Mouse (Mus musculus) thymus, adult 18-20 months (tissue): ENCODE measurements around the gene Smarca2.
A peak's percentile ranks its signal among the peaks of the same experiment; 100 is the strongest.
"Not testable (repeated sequence)": the region's sequence is repeated elsewhere in the genome, so short reads cannot be mapped to it uniquely, and the experiment has no call there.

ENCODE experiments used
- DNase-seq, 2 experiments: peaks; one replicate each; pipeline ENCODE4 v3.0.0; 2022; ENCODE audit warnings: mixed read lengths in 2 of 2

Smarca2 gene

DNA sequence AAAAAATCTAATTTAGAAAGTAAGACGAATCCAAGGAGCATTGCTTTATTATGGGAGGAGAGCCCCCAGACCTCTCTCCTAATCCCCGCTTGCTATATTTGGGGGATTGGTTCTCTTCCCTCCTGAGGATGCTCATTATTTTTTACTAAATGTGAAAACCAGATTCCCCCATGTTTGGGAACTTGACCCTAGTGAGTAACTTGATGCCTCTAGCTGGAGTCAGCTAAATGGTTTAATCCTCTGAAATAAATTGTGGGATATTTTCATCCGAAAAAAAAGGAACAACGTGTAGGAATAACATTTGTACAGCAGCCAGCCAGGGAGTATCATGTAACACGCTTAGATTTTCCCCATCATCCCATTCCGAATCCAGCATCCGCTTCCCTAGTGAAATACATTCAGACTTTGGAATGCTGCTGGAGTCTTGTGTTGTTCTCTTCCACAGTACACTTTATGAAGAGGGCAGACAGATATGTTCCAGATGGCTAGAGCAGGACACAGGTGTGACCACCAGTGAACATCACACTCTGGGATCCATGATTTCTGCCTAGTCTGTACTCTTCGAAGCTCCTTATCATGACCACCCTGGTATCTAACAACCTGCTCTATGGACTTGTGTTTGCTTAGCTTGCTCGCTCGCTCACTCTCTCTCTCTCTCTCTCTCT lies 99.8 kb downstream of the Smarca2 start:
- DNase-seq: no peak

- no peak for DNase-seq
Observed at GRCm38 (mm10) chr19:26706910-26707309, 102.1 kb downstream of the Smarca2 start.

- no peak for DNase-seq
Observed at GRCm38 (mm10) chr19:26709095-26709494, 104.2 kb downstream of the Smarca2 start.

DNA sequence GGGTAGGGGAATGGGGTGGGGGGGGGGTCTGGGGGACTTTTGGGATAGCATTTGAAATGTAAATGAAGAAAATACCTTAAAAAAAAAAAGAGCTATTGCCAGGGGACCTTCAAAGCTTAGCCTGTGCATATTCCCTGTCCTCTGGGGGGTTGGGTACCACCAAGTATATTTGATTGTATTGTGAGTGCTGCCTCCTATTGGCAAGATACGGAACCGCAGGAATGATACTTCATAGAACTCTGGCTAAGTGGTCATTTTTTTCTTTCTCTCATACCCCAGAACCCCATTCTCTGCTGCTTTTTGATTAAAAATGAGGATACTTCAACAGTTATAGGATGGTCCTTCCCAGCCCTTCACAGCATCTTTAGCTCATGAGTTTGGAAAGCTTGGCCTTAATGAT lies 106.4 kb downstream of the Smarca2 start:
- no peak for DNase-seq

GRCm38 (mm10) chr19:26716217-26716616 lies 111.4 kb downstream of the Smarca2 start:
- no peak for DNase-seq

DNA sequence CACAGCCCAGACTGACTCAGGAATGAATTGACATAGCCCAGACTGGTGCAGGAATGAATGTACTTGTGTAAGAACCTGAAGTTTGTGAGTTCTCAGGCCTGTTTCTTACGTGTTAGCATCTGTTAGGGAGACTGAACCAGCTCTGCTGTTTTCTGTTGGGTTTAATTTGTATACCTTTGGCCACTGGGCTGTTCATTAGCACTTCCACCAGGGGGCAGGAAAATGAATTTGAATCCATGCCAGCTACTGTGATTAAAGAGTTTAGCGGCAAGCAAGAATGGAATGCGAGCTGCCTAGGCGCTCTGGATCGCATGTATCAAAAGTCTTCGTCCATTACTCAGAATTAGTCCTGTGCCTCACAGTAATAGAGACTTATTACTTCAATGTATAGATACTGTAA lies 113.4 kb downstream of the Smarca2 start:
- DNase-seq: no peak

- no peak for DNase-seq
Observed at GRCm38 (mm10) chr19:26719161-26719560, 114.3 kb downstream of the Smarca2 start.

- no peak for DNase-seq
Observed at GRCm38 (mm10) chr19:26721741-26722140, 116.9 kb downstream of the Smarca2 start.

GRCm38 (mm10) chr19:26723899-26724298 lies 119.0 kb downstream of the Smarca2 start:
- no peak for DNase-seq

DNA sequence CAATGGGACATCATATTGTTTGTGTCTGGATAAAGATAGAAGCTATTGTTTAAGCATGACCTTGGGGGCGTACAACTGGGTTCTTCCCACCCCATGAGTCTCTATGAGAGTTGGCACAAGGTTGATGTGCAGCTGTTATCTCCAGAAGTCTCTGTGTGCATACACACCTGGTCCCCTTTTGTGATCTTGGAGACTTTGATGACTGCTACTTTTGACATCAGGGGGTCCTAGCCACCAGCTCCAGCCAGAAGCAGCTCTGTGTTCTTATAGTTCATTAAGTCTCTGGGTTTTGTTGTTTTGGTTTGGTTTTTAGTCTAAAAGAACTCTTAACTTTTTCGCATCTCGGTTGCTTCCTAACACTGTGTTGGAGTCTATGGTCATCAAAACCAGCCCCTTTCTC lies 119.8 kb downstream of the Smarca2 start:
- no peak for DNase-seq

DNA sequence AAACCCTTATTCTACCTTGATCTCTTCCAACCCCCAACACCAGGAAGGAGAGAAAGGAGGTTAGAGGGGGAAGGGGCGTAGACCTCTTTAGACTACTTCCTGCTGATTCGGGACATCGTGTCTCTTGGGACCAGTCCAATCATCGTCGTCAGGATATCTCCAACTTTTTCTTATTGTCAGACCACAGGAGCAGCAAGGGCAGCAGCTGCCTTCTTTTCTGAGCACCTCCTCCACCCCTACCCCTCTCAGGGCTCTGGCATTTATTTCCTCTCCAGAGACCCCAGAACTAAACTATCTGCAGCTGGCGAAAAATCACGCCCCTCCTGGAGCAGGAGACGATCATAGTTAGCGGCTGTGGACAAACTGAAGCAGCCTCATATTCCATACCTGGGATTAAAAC lies 122.9 kb downstream of the Smarca2 start:
- DNase-seq: no peak

DNA sequence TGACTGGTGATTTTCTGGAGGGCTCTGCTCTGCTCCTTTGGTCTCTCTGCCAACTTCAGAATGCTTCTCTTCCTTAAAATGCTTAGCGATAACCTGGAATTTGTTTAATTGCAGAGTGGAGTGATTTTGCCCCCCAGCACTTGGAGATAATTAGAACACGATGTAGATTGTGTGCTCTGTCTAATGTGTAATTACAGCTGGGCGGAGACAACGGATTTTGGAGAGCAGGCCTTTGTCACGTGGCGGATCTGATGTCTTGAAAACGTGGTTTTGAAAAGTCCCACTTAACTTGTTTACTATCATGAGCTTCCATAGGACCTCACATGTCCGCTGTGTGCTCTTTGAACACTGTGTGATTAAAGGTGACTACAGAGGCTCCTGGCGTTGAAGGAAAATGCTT lies 125.6 kb downstream of the Smarca2 start:
- no peak for DNase-seq

DNA sequence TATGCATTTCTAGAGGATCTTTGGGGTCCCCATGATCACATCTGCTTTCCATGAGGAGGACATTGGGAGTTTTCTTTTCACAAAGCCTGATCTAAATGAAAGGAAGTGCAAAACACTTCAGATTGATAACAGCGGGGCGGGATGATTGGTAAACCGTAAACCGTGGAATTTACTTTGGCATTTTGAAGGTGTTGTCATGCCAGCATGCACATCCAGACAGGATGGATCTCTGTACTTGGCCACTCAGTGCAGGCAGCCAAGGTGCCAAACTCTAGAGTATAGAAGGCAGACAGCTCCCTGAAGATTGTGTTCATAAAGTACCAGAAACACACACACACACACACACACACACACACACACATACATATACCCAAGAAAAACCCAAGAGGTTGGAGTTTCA lies 126.3 kb downstream of the Smarca2 start:
- no peak for DNase-seq

GRCm38 (mm10) chr19:26731809-26732208 lies 127.0 kb downstream of the Smarca2 start:
- DNase-seq: no peak

- DNase-seq: no peak
Observed at GRCm38 (mm10) chr19:26733055-26733454, 128.2 kb downstream of the Smarca2 start.

DNA sequence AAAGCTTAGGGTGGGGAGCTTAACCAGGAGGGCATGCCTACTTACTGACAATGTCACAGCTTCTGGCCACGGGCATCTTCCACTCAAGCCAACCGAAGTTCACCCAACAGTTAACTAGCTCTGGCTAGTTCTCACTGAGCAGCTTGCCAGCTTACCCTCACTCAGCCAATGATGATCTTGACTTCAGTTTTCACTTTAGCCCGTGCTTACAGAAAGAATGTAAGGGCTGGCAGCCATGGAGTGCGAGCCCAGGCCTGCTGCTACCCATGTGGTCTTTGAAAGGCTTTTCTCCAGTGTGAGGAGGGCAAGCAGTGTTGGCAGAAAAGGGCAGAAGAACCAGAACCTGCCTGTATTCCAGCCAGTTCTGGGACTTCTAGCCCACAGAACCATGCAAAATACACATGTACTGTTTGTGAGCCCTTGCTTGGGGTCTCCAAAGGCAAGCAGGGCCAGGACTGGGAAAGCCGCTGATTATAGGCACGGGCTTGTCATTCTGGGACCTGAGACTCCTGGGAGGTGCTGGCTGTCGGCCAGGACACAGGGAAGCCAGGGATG lies 128.8 kb downstream of the Smarca2 start:
- no peak for DNase-seq

DNA sequence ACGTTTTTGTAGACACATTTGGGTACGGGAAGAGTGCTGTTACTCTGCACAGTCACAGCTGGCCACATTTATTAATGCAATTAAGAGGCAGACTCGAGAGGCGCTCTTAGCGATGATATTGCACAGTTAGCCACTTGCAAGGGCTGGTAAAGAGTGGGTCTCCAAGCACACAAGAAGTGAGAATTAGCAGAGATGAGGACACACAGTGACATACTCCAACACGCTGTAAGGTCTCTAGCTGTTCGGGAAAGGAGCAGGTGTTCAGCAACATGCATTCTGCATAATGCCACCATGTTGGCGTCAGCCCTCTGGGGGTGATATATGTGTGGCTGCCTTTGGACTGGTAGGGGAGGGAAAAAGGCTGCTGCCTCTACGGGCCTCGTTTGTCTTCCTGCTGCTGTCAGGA lies 129.9 kb downstream of the Smarca2 start:
- DNase-seq: no peak

DNA sequence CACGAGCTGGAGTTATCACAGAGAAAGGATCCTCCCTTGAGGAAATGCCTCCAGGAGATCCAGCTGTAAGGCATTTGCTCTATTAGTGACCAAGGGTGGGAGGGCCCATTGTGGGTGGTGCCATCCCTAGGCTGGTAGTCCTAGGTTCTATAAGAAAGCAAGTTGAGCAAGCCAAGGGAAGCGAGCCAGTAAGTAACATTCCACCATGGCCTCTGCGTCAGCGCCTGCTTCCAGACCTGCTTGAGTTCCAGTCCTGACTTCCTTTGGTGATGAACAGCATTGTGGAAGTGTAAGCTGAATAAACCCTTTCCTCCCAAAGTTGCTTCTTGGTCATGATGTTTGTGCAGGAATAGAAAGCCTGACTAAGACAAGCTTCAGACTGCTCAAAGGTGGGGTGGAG lies 140.2 kb downstream of the Smarca2 start:
- not testable (repeated sequence) for DNase-seq

- no peak for DNase-seq
Observed at GRCm38 (mm10) chr19:26745567-26745966, 140.7 kb downstream of the Smarca2 start.

DNA sequence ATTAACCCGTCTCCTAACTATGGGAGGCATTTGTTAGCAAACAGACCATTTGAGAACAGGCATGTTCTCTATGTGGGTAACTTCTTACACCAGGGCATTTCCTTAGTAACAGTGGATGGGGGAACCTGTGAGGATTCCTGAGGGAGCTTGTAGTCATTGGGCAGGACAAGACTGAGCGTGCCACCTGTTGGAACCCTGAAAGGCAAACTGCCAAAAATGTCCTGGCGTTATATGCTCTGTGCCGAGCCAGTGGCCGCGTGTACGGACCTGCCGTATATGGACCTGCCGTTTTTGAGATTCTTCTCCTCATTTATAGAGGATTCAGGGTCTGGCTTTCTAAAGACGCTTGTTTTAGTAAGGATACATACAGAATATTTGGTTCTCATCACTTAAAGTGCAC lies 141.4 kb downstream of the Smarca2 start:
- no peak for DNase-seq

GRCm38 (mm10) chr19:26746709-26747467 lies 142.0 kb downstream of the Smarca2 start:
- DNase-seq: no peak

DNA sequence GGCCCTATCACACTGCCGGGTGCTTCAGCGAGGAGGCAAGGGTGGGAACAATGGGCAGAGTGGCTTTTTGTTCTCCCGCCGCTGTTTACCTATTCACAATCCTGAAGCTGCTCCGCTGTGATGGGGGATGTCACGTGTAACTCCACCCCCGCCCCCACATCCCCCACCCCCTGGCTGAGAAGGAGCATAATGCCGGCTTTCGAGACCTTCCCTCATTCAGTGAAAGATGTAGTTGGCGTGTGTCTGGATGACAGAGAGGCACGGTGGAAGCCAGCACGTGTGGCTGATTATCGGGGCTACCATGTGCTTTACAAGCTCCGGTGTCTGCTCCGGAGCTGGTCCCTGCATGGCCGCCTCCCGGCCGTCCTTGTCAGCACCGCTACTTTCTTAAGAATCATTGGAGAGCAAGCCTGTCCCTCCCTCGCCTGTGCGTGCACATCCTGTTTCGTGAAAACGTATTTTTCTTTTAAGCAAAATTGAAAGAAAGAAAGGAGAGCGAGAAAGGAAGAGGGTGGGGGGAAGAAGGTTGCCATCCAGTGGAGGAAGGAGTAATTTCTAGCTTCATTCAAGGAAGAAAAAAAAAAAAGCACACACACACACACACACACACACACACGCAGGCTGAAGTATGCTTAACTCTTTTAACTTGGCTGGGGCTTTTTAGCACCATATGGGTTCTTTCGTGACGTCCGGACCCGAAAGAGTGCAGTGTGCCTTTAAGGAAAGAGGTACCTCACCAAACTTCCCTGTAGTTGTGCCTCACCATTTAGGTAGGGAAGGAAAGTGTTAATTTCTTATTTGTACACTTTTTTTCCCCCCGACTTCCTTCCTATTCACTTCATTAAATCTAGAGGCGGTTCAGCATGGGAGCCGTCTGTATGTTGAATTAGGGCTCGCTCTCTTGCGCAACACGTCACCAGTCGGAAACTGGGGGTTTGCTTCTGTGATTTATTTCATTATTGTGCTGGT lies 143.0 kb downstream of the Smarca2 start:
- peak; percentile 37 to 70 for DNase-seq

DNA sequence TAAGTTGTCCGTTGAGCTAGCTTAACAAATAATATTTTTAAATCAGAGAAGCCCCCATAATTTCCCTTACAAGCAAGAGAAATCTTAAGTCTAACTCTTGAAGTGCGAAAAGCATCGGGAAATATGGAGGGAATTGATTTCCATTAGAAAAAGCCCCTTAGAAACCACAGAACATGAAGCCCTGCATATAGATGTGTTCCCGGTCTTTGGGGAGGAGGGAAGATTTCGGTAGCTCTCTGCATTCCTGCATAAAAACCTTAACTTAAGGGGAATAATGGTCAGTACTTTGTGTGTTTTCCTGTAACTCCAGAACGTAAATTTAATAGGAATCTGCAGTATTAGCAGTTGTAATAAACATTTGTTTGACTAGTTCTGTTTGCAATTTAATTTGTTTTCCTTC lies 143.8 kb downstream of the Smarca2 start:
- no peak for DNase-seq
